In genomic region chr11:4536645-4537044, GRCm38 (mm10) we compare ENCODE assay signal across 16 mouse cellular contexts. TPM values are rescaled to one million over a fixed set of nuclear protein-coding genes. Genes with fewer than 3 reads are reported as not detected.
DNase-seq lines count a peak whose midpoint lies in the region; ATAC-seq and TF ChIP-seq lines count a peak whose summit lies in the region.
"Had no signal": no experiment of that assay in that cellular context is flagged by ENCODE, and none has a peak within 500 bp of the region (broad histone marks: within the 10 kb centered on the region; RNA-seq: fewer than 3 reads in every experiment).

No protein-coding gene starts in this region.

- TF ChIP-seq CTCF in bone marrow macrophage, adult 2 months (IDR thresholded peaks at IDR 0.05; ENCODE audit: low read depth, low read length), result no peak

- intact Hi-C loops in left cerebral cortex, postnatal 10 days (cut with DNase I), result no loop called here

- 0 out of 2 replicates have a peak, but pooled peaks have one; percentile 29 for ATAC-seq in megakaryocyte progenitor cell, adult 5-6 weeks (replicated peaks; ENCODE audit: poor library complexity)
- no peak for ATAC-seq in hindbrain, embryonic 12.5 days (ENCODE audit: low FRiP score)
- ATAC-seq: intestine, embryonic 16.5 days had no signal

- TF ChIP-seq POLR2A in bone marrow macrophage, adult 2 months (IDR thresholded peaks at IDR 0.05; ENCODE audit: borderline replicate concordance, low read depth, low read length), result no peak

- no peaks in the 10 kb centered on the region for H3K27me3 ChIP-seq in hindbrain, embryonic 12.5 days
- H3K27me3 ChIP-seq: kidney, embryonic 15.5 days; limb, embryonic 12.5 days; neural tube, embryonic 13.5 days had no signal

- no peaks in the 10 kb centered on the region for H3K36me3 ChIP-seq in hindbrain, embryonic 12.5 days
- H3K36me3 ChIP-seq: hindbrain, embryonic 10.5 days; kidney, embryonic 15.5 days; neural tube, embryonic 13.5 days had no signal

- 0 out of 2 replicates have a peak overlapping the region, but pooled peaks have one; percentile 23 for H3K4me3 ChIP-seq in bone marrow macrophage, adult 2 months (ENCODE audit: insufficient read depth, low read length)
- H3K4me3 ChIP-seq in hindbrain, embryonic 12.5 days, result no peak overlapping the region
- H3K4me3 ChIP-seq: heart, adult 2 months; hindbrain, embryonic 10.5 days; kidney, embryonic 15.5 days; limb, embryonic 12.5 days; neural tube, embryonic 13.5 days had no signal

- H3K9me3 ChIP-seq in hindbrain, embryonic 12.5 days (replicated peaks), result no peaks in the 10 kb centered on the region
- H3K9me3 ChIP-seq: hindbrain, embryonic 10.5 days; kidney, embryonic 15.5 days; limb, embryonic 12.5 days; neural tube, embryonic 13.5 days had no signal

- peaks cover 58% of the 10 kb centered on the region for H3K4me1 ChIP-seq in bone marrow macrophage, adult 2 months (ENCODE audit: control insufficient read depth, insufficient read depth, low read length)
- H3K4me1 ChIP-seq in hindbrain, embryonic 12.5 days, result no peaks in the 10 kb centered on the region
- H3K4me1 ChIP-seq: hindbrain, embryonic 10.5 days; kidney, embryonic 15.5 days; neural tube, embryonic 13.5 days had no signal

- H3K9ac ChIP-seq in hindbrain, embryonic 12.5 days, result no peak overlapping the region
- H3K9ac ChIP-seq: kidney, embryonic 15.5 days; limb, embryonic 12.5 days; lung, embryonic 14.5 days; neural tube, embryonic 13.5 days had no signal

- no peak overlapping the region for H3K4me2 ChIP-seq in hindbrain, embryonic 12.5 days (replicated peaks)
- H3K4me2 ChIP-seq: kidney, embryonic 15.5 days; limb, embryonic 12.5 days; lung, embryonic 14.5 days; neural tube, embryonic 13.5 days had no signal

- peak; percentile 49 for DNase-seq in thymus, postnatal 0 days (ENCODE audit: low spot score)
- no peak for DNase-seq in thymus, postnatal 25 days
- DNase-seq in left cerebral cortex, adult 9 months (ENCODE audit: low spot score in 2 of 2), result no peak
- DNase-seq in left cerebral cortex, postnatal 10 days (ENCODE audit: extremely low spot score in 1 of 2, low spot score in 2 of 2), result no peak
- DNase-seq: adrenal gland, postnatal 25 days; cerebellum, adult 2 months; heart, adult 2 months; lung, embryonic 14.5 days had no signal

- H3K27ac ChIP-seq in bone marrow macrophage, adult 2 months (ENCODE audit: insufficient read depth, low read depth, low read length), result peak overlapping the region; percentile 98
- no peak overlapping the region for H3K27ac ChIP-seq in hindbrain, embryonic 12.5 days
- H3K27ac ChIP-seq: heart, adult 2 months; hindbrain, embryonic 10.5 days; kidney, embryonic 15.5 days; limb, embryonic 12.5 days; neural tube, embryonic 13.5 days had no signal

- WGBS in hindbrain, embryonic 12.5 days, result 97% methylated on average over 1 of the region's 1 CpGs

RNA-seq across cellular contexts. Expression of gene Mtmr3, which starts 58.0 kb away (rescaled TPM):
- polyA plus RNA-seq in thymus, postnatal 0 days (2015; fragmentation: Nextera tagmentation; extraction: Ambion mirVana), result 23.4 and 23.6 TPM in 2 replicates
- polyA plus RNA-seq in bone marrow macrophage, adult 2 months (2012; ENCODE audit: insufficient read depth, insufficient read length, missing spikeins), result 43.1 and 43.5 TPM in 2 replicates
- total RNA-seq in megakaryocyte progenitor cell, adult 5-6 weeks (2015), result 31.2 and 32.4 TPM in 2 replicates
- total RNA-seq in megakaryocyte progenitor cell, adult 5-6 weeks (2017), result 54.5 and 59.0 TPM in 2 replicates
- 47.8 TPM in 2 replicates for polyA plus RNA-seq in hindbrain, embryonic 12.5 days (2016; fragmentation: Nextera tagmentation; extraction: Ambion mirVana)
- 10 to 100 TPM; 63.5 to 67.4 TPM for total RNA-seq in left cerebral cortex, postnatal 10 days (2021)
